Mouse (Mus musculus): Measurements from ENCODE around the gene Olfr519.

Gene Olfr519

GRCm38 (mm10) chr7:108894320-108894719, at the start of gene Olfr519:
TSS of gene Olfr519 (minus strand) at chr7:108894420.
- DNase-seq = no peak

- DNase-seq = no peak
Measured at GRCm38 (mm10) chr7:108944002-108944401, 49.8 kb upstream of the Olfr519 start.

GRCm38 (mm10) chr7:108941466-108941865, 47.2 kb upstream of the Olfr519 start:
- DNase-seq = no peak

GRCm38 (mm10) chr7:108936591-108936990, 42.4 kb upstream of the Olfr519 start:
- no peak for DNase-seq

GRCm38 (mm10) chr7:108935411-108935810, 41.2 kb upstream of the Olfr519 start:
- no peak for DNase-seq

- no peak for DNase-seq
Measured at GRCm38 (mm10) chr7:108934836-108935235, 40.6 kb upstream of the Olfr519 start.

GRCm38 (mm10) chr7:108933794-108934731, 39.8 kb upstream of the Olfr519 start, which contains the start of gene Eif3f:
TSS of gene Eif3f (plus strand) at chr7:108934417.
- DNase-seq = peak; percentile 96

GRCm38 (mm10) chr7:108929726-108930393, 35.6 kb upstream of the Olfr519 start, which contains the start of gene Nlrp10:
TSS of gene Nlrp10 (minus strand) at chr7:108930178.
- no peak for DNase-seq

- no peak for DNase-seq
Measured at GRCm38 (mm10) chr7:108928280-108929188, 34.3 kb upstream of the Olfr519 start.

GRCm38 (mm10) chr7:108927043-108927442, 32.8 kb upstream of the Olfr519 start:
- no peak for DNase-seq

GRCm38 (mm10) chr7:108903969-108904368, 9.7 kb upstream of the Olfr519 start:
- DNase-seq = no peak

GRCm38 (mm10) chr7:108884906-108885305, 9.3 kb downstream of the Olfr519 start, which contains the start of gene Olfr518:
TSS of gene Olfr518 (minus strand) at chr7:108885006.
- DNase-seq = no peak

GRCm38 (mm10) chr7:108872279-108872678, 21.9 kb downstream of the Olfr519 start, which contains the start of gene Olfr517:
TSS of gene Olfr517 (minus strand) at chr7:108872379.
- DNase-seq = no peak

- DNase-seq = no peak
Measured at GRCm38 (mm10) chr7:108850429-108850828, 43.8 kb downstream of the Olfr519 start, which contains the start of gene Olfr516. TSS of gene Olfr516 (minus strand) at chr7:108850529.
